Mouse (Mus musculus) kidney, embryonic 15.5 days (tissue): ENCODE measurements at regions not wholly inside any gene's neighbourhood (a gene's known extent, or its start where the extent isn't known, plus 50 kb on each side); places are given as distances from the start of the nearest gene placed in this dataset.

Experiments
- ATAC-seq: fragments of 200-750 bp; cut with Nextera tagmentation; replicated peaks from 2 replicates; pipeline ENCODE4 v1.8.0; 2017; ENCODE audit warnings: moderate TSS enrichment; ENCODE audit not compliant: low FRiP score
- H3K27ac ChIP-seq: fragments of 300-500 bp; sonication (generic); 2 replicates; pipeline ENCODE4 v1.5.1; 2015; ENCODE audit warnings: mild to moderate bottlenecking, inconsistent platforms
- H3K27me3 ChIP-seq: fragments of 300-500 bp; sonication (generic); 2 replicates; pipeline ENCODE4 v1.6.1; 2015; ENCODE audit warnings: inconsistent platforms
- H3K36me3 ChIP-seq: fragments of 300-500 bp; sonication (generic); 2 replicates; pipeline ENCODE4 v1.6.1; 2015; ENCODE audit warnings: inconsistent platforms
- H3K4me1 ChIP-seq: fragments of 300-500 bp; sonication (generic); 2 replicates; pipeline ENCODE4 v1.6.1; 2015; ENCODE audit warnings: inconsistent platforms
- H3K4me2 ChIP-seq: fragments of 300-500 bp; sonication (generic); 2 replicates; pipeline ENCODE4 v1.6.1; 2015; ENCODE audit warnings: moderate library complexity, mild to moderate bottlenecking, inconsistent platforms
- H3K4me3 ChIP-seq: fragments of 300-500 bp; sonication (generic); replicated peaks from 2 replicates; pipeline ENCODE4 v1.5.1; 2015; ENCODE audit warnings: mild to moderate bottlenecking, inconsistent platforms
- H3K9ac ChIP-seq: fragments of 300-500 bp; sonication (generic); 2 replicates; pipeline ENCODE4 v1.6.1; 2015; ENCODE audit warnings: mild to moderate bottlenecking, inconsistent platforms
- H3K9me3 ChIP-seq: fragments of 300-500 bp; sonication (generic); replicated peaks from 2 replicates; pipeline ENCODE4 v1.6.1; 2016; ENCODE audit warnings: inconsistent platforms
- WGBS: fragments of 180-500 bp; shearing (Covaris S2); methylation state at CpG from one replicate; pipeline ENCODE4 v1.1.7; 2015; ENCODE audit warnings: mixed read lengths; 5-methylcytosine and 5-hydroxymethylcytosine counted together

DNA sequence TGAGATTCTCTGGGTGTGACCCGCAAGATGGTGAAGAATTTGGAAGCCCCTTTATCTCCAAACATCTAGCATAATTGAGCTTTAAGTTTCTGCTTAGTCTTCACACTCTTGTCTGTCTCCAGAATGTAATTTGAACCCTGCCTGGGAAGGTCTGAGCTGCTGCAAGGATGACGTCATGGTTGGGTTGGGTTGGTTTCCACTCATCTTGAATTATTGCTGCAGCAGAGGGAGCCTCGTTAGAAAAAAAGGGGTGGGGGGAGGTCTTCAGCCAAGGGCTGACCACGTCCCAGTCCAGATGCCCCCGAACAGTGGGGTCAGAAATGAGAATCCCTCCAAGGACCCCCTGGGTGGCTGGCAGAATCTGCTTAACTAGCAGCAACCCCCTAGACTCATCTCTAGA, 158.1 kb upstream of the Sox11 start:
- Histone ChIP-seq H3K9me3 (no peaks in the 10 kb centered on the region), H3K36me3 (no peaks in the 10 kb centered on the region), H3K4me3 (no peak overlapping the region), H3K27me3 (no peaks in the 10 kb centered on the region), H3K4me2 (no peak overlapping the region), H3K9ac (no peak overlapping the region), H3K4me1 (peaks cover 21% of the 10 kb centered on the region), H3K27ac (no peak overlapping the region)
- peak; percentile 70 for ATAC-seq
- WGBS = 16% methylated on average over 5 of the region's 5 CpGs

DNA sequence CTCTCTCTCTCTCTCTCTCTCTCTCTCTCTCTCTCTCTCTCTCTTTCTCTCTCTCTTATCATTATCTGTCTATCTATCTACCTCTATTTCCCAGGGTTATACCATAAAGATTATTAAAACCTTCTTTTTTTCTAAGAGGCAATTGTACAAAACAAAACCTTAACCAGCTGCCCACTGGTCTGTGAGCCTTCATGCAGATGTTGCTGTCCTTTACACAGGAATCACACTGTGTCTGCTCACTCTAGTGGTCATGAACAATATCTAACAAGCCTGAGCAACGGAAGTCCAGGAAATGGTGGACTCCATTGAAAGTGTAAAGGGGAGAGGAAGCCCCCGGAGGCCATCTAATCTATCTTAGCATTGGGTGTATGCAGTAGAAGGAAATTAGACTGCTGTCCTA, 156.9 kb upstream of the Sox11 start:
- no peak overlapping the region for H3K4me3 ChIP-seq
- H3K36me3 ChIP-seq = no peaks in the 10 kb centered on the region
- WGBS = 55% methylated on average over 2 of the region's 2 CpGs
- H3K27ac ChIP-seq = no peak overlapping the region
- no peaks in the 10 kb centered on the region for H3K9me3 ChIP-seq
- H3K4me1 ChIP-seq = peaks cover 26% of the 10 kb centered on the region
- no peak for ATAC-seq
- no peaks in the 10 kb centered on the region for H3K27me3 ChIP-seq
- no peak overlapping the region for H3K4me2 ChIP-seq
- no peak overlapping the region for H3K9ac ChIP-seq

DNA sequence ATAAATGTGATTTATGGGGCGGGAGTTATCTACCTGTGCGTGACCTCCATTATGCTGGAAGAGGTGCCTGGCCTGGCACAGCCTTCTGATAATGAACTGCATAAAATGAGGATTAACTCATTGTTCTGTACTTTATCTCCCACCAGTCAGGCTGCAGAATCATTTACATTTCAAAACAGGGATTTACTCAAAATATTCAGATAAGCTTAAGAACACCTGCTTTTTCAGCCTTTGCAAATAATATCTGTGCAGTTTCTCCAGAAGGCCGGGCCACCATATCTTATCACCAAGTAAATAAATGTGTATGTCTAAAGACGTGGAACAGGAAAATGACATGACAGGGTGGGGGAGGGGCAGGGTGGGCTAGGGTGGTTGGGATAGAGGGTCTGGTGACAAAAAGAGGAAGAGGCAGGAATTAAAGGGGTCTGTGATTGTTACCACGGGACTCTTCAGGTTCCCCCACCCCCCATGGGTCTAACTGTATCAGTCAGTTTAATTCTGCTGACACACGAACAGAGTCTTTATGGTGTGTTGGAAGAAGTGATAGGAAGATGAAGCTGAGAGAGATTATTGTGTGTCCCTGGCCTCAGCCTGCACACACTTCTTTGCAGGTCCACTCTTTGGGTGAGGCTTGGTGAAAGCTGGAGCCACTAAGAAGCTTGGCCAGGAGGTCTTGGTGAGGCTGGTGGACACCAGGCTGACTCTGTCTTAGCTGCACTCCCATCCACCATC, 154.6 kb upstream of the Sox11 start:
- 55% methylated on average over 6 of the region's 6 CpGs for WGBS
- Histone ChIP-seq H3K27ac (no peak overlapping the region), H3K27me3 (no peaks in the 10 kb centered on the region), H3K9ac (no peak overlapping the region), H3K4me2 (no peak overlapping the region), H3K4me3 (no peak overlapping the region), H3K4me1 (peaks cover 27% of the 10 kb centered on the region), H3K9me3 (no peaks in the 10 kb centered on the region), H3K36me3 (no peaks in the 10 kb centered on the region)
- ATAC-seq = no peak

DNA sequence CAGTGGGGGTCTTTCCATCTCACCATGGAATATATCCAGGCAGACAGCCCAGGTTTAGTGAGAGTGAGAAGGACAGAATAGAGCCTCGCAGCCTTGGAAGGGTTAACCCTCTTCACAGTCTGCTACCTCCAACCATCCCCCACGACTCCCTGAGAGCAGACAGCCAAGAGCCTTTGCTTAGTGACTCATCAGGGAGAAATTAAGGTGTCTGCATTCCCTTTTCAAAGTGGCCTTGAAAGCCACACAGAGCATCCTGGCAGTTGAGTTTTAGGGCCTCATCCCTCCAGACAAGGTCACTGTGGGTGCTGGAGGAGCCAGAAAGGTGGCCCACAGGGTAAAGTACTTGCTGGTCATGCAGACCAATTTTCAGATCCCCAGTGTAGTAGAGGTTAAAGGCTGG, 149.9 kb upstream of the Sox11 start:
- Histone ChIP-seq H3K36me3 (no peaks in the 10 kb centered on the region), H3K9me3 (no peaks in the 10 kb centered on the region), H3K9ac (no peak overlapping the region), H3K27ac (peak overlapping the region; percentile 66; the same call in 1 of the 2 replicates), H3K4me1 (peaks cover 21% of the 10 kb centered on the region), H3K27me3 (no peaks in the 10 kb centered on the region), H3K4me2 (no peak overlapping the region), H3K4me3 (no peak overlapping the region)
- peak; percentile 88 for ATAC-seq
- WGBS = 7% methylated on average over 2 of the region's 2 CpGs

DNA sequence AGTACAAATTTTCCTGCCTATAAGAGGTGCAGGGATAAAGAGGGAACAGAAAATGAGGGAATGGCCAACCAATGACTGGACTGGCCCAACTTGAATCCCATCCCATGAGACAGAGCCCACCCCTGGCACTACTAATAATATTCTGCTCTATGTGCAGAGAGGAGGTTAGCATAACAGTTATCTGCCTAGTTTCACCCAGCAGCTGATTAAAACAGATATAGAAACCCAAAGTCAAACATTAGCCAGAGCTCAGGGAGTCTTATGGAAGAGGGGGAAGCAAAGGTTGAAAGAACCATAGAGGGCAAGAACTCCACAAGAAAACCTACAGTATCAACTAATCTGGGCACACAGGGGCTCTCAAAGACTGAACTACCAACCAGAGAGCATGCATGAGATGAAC, 138.9 kb upstream of the Sox11 start:
- no peaks in the 10 kb centered on the region for H3K9me3 ChIP-seq
- ATAC-seq = no peak
- H3K36me3 ChIP-seq = no peaks in the 10 kb centered on the region
- H3K4me1 ChIP-seq = 0 out of 2 replicates have a peak, but pooled peaks cover 5% of the 10 kb centered on the region
- no peak overlapping the region for H3K4me3 ChIP-seq
- peak overlapping the region; percentile 7; the same call in 1 of the 2 replicates for H3K27ac ChIP-seq
- H3K9ac ChIP-seq = no peak overlapping the region
- no peaks in the 10 kb centered on the region for H3K27me3 ChIP-seq
- H3K4me2 ChIP-seq = no peak overlapping the region

DNA sequence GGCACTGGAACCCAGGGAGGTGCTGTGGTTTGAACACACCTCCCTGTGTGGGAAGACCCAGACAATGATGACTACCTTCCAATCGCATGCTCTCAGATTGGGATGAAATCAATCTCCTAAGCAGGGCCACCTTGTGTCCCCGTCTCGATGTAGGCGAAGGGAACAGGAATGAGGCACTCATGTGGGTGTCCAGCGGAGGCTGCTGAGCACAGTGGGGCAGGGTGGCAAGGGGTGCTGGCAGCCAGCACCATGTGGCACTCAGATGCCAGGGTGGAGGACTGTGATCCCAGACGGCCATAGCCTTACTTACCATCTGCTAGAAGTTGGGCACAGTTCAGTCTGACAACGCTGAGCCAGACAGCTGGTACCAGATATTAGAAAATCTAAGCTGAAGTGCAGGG, 137.2 kb upstream of the Sox11 start:
- Histone ChIP-seq H3K36me3 (no peaks in the 10 kb centered on the region), H3K27ac (no peak overlapping the region), H3K4me1 (0 out of 2 replicates have a peak, but pooled peaks cover 5% of the 10 kb centered on the region), H3K9me3 (no peaks in the 10 kb centered on the region), H3K9ac (no peak overlapping the region), H3K4me3 (no peak overlapping the region), H3K4me2 (no peak overlapping the region), H3K27me3 (no peaks in the 10 kb centered on the region)
- 93% methylated on average over 7 of the region's 7 CpGs for WGBS
- ATAC-seq = no peak

DNA sequence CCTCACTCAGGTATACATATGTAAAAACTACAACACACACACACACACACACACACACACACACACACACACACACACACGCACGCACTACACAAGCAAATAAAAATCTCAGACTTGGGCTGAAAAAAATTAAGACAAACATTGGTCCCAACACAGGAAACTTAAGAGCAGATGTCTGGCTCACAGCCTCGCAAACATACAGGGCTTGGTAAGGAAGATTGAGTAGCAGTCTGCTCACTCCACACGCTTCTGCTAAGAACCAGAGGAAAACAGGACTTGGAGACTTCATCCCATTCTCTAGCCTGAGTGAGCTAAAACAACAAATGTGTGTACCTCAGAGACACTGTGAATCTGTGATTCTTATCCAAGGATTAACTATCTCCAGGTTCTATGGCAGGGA, 132.3 kb upstream of the Sox11 start:
- ATAC-seq = no peak
- H3K4me1 ChIP-seq = peaks cover 14% of the 10 kb centered on the region; the same call in 1 of the 2 replicates
- 55% methylated on average over 4 of the region's 4 CpGs for WGBS

DNA sequence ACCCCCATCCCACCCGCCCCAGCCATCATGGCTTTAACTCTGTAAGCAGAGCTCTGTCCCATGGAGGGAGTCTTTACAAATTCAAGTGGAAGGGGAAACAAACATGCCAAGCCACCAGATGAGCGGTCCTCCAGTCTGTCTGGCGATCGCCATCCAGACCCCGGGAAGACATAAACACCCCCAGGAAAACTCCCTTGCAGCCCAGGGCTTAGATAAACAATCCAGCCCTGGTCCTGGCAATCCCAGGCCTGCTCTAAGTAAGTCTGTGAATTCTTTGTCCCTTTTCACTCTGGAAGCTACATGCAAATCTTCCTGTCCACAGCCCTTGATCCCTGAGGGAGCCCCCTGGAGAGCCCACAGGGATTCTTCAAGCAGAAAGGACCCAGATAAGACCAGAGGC, 129.2 kb upstream of the Sox11 start:
- H3K4me1 ChIP-seq = peaks cover 12% of the 10 kb centered on the region; the same call in 1 of the 2 replicates
- 35% methylated on average over 5 of the region's 5 CpGs for WGBS
- no peak overlapping the region for H3K9ac ChIP-seq
- no peak overlapping the region for H3K4me3 ChIP-seq
- no peaks in the 10 kb centered on the region for H3K36me3 ChIP-seq
- peak overlapping the region; percentile 45; the same call in 1 of the 2 replicates for H3K27ac ChIP-seq
- H3K27me3 ChIP-seq = no peaks in the 10 kb centered on the region
- ATAC-seq = no peak
- H3K4me2 ChIP-seq = no peak overlapping the region
- no peaks in the 10 kb centered on the region for H3K9me3 ChIP-seq

More for the DNA sequence above, 132.3 kb upstream of the Sox11 start:
- Histone ChIP-seq H3K27ac (no peak overlapping the region), H3K4me2 (no peak overlapping the region), H3K4me3 (no peak overlapping the region), H3K9ac (no peak overlapping the region), H3K27me3 (no peaks in the 10 kb centered on the region), H3K36me3 (no peaks in the 10 kb centered on the region), H3K9me3 (no peaks in the 10 kb centered on the region)

DNA sequence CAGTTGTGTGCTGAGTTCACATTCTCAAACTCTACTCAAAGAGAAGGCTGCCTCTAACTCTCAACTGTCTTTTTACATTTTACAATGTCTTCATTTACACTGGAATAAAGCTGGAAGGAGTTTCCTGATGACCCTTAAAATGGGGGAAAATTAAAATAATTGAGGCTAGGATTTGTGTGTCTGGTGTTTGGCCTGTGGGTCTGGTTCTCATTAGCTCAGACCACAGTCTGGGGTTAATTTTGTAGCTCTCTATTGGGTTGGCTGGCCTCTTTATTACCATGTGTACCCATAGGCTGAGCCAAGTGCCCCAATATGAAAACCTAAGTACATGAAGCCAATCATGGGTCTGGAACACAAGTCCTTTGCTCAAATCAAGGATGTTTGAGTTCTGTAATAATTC, 128.0 kb upstream of the Sox11 start:
- Histone ChIP-seq H3K4me1 (peaks cover 20% of the 10 kb centered on the region), H3K27ac (no peak overlapping the region), H3K27me3 (no peaks in the 10 kb centered on the region), H3K4me2 (no peak overlapping the region), H3K9me3 (no peaks in the 10 kb centered on the region), H3K36me3 (no peaks in the 10 kb centered on the region), H3K9ac (no peak overlapping the region), H3K4me3 (no peak overlapping the region)
- no peak for ATAC-seq

DNA sequence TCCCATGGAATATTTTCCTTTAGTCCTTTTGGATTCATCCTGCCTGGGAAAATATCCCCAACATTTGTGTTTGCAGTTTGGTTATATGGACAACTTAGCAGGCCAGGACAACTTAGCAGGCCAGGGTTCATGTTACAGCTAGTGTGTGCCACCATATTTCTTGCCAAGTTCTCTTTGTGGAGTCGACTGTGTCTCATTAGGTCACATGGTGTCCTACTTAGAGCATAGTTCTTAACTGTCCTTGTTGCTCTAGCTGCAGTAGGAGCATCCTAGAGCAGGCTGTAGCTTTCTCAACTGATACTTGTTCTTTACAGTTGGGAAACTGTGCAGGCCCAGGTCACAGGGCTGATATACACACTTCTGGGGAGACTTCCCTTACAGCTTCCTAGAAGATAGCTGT, 126.4 kb upstream of the Sox11 start:
- Histone ChIP-seq H3K36me3 (no peaks in the 10 kb centered on the region), H3K4me3 (no peak overlapping the region), H3K9ac (no peak overlapping the region), H3K27ac (no peak overlapping the region), H3K4me2 (no peak overlapping the region), H3K9me3 (no peaks in the 10 kb centered on the region), H3K27me3 (no peaks in the 10 kb centered on the region), H3K4me1 (peaks cover 18% of the 10 kb centered on the region)
- 49% methylated on average over 1 of the region's 1 CpGs for WGBS
- no peak for ATAC-seq

DNA sequence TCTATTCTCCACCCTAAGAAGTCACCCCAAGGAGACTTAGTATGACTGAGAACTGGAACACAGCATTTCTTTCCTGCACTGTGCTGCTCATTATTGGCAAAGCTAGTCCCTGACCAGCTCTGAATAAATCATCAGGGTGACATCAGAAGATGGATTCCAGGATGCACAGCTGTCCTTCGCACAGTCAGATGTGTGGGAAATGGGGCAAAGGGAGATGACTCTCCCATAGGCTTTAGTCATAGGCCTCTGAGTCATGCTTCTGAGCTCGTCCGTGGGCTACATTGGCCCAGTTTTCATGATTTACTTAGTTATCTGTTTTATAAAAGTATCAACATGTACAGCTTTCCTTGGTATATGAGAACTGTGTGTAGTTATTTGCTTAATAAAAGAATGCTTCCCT, 125.8 kb upstream of the Sox11 start:
- no peaks in the 10 kb centered on the region for H3K9me3 ChIP-seq
- H3K4me2 ChIP-seq = no peak overlapping the region
- H3K27ac ChIP-seq = no peak overlapping the region
- peaks cover 18% of the 10 kb centered on the region for H3K4me1 ChIP-seq
- no peak overlapping the region for H3K9ac ChIP-seq
- no peak for ATAC-seq
- no peaks in the 10 kb centered on the region for H3K36me3 ChIP-seq
- no peak overlapping the region for H3K4me3 ChIP-seq
- no peaks in the 10 kb centered on the region for H3K27me3 ChIP-seq
- WGBS = 78% methylated on average over 3 of the region's 3 CpGs

DNA sequence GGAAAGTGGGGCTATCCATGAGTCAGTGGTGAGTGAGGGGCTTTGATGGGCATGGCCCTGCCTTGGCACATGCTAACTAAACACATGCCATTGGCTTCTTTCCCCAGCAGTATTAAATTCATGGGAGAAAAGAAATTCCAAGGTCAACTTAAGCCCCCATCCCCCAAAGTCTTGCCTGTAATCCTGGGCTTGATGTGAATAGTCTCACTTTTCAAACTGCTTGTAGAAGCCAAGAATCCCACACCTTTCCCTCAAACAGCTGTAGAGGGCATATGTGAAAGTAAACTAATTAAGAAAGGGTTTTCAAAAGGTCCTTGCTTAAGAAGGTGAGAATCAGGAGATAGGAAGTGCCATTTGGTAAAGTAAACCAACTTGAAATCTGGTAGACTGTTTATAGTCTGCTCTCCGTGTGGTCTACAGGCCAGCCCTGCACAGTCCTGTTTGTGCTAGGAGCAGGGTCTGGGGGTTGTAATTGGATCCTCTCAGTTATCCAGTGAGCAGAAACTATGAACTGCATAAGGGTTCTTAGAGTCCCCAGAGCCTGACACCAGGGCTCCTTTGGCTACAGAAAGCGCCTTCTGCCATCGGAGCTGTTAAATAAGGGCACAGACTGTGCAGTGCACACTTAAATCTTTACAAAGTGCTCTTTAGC, 123.3 kb upstream of the Sox11 start:
- 29% methylated on average over 3 of the region's 3 CpGs for WGBS
- H3K27ac ChIP-seq = no peak overlapping the region

More for the DNA sequence above, 123.3 kb upstream of the Sox11 start:
- H3K27me3 ChIP-seq = no peaks in the 10 kb centered on the region
- no peak overlapping the region for H3K9ac ChIP-seq
- H3K4me2 ChIP-seq = no peak overlapping the region
- peaks cover 8% of the 10 kb centered on the region; the same call in 1 of the 2 replicates for H3K4me1 ChIP-seq
- no peak overlapping the region for H3K4me3 ChIP-seq
- H3K9me3 ChIP-seq = no peaks in the 10 kb centered on the region
- H3K36me3 ChIP-seq = no peaks in the 10 kb centered on the region
- 0 out of 2 replicates have a peak, but pooled peaks have one; percentile 52 for ATAC-seq
